Mouse (Mus musculus): ENCODE results near the gene Olfr1160.
"Not testable (repeated sequence)": the region's sequence is repeated elsewhere in the genome, so short reads cannot be mapped to it uniquely, and the experiment has no call there.

Olfr1160 gene

DNA sequence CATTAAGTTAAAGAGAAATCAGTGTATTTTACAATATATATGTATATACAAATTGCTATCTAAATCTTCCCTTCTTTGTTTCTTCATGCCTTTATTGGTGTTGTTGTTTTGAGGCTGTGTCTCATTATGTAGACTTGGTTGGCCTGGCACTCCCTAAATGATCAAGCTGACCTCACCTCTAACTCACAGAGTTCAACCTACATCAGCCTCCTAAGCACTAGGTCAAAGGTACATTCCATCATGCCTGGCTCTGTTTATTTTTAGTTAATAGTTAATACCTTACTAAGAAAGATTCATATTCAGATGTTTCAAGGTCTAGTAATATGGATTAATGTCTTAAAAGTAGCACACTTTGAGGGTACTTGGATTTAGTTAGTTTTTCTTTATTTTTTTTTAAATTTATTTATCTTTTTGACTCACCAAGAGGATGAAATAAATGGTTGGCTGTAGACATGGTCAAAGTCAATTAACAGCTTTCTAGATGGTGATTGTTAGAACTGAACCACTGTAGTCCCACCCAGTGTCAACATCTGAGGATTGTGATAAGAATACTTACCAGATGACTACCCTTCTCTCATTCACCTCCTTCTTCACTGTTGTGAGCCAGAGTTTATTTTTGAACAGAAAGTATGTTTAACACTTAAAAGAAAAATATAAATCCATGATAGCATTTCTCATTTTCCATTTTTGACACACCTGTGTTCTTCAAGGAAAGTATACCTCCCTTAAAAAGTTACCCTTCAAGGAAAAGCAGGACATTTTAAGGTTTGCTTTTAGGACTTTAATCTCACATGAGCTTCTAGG lies at the start of gene Olfr1160:
Gene Olfr1160 (minus strand): TSS at position 754 of the 804 bp plus-strand sequence.
- no peak for DNase-seq (ENCODE audit: extremely low spot score)

DNA sequence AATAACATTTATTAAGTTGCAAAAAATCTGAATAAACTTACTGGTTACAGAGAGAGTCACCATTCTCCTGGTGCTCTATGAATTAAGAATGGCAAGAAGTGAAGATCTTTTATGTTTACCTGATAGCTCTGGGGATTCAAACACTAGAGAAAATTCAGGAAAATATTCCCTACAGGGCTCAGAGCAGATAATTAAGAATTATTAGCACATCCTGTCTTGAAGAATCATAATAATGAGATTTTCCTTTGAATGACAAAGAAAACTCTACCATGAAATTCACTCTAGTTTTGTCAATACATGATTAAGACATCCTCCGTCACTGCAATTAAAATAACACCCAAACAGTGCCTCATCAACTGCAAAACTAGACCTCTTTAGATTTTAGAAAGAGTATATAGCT lies 43.0 kb upstream of the Olfr1160 start, which contains the start of gene Olfr1162:
Gene Olfr1162 (minus strand): TSS at position 101 of the 400 bp plus-strand sequence.
- DNase-seq (ENCODE audit: extremely low spot score), result no peak

DNA sequence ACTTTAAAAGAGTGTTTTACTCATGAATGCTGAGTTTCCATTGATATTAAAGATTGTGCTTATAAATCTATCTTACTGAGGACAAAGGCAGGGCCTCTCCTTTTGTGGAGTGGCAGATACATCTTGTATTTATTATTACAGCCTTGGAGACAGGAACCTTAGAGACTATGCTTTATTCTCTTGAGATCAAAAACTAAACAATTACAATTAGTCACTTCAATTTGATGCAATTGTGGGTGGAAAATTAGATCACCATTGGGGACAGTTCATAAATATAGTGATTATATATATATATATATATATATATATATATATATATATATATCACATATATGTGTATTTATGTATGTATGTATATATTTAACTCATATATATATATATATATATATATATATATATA lies 29.5 kb upstream of the Olfr1160 start, which contains the start of gene Olfr73:
Gene Olfr73 (minus strand): TSS at position 101 of the 400 bp plus-strand sequence.
- no peak for DNase-seq (ENCODE audit: extremely low spot score)

DNA sequence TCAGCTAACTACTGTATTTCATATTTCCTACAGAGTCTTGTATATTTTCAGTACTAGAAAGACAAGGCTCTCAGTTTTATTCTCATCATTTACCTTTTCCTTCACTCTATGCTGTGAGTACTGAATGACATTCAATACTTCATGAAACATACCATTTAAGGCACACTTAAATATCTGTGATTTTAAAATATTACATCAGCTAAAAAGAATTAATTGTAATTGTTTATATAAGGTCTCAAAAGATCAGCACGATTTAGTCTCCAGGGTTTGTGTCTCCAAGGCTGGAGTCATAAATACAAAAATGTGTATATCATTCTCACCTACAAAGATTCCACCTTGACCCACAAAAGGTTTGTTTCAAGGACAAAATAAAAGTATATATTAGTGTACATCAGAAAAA lies 14.4 kb upstream of the Olfr1160 start, which contains the start of gene Olfr1161:
Gene Olfr1161 (plus strand): TSS at position 301 of the 400 bp plus-strand sequence.
- DNase-seq (ENCODE audit: extremely low spot score), result not testable (repeated sequence)

DNA sequence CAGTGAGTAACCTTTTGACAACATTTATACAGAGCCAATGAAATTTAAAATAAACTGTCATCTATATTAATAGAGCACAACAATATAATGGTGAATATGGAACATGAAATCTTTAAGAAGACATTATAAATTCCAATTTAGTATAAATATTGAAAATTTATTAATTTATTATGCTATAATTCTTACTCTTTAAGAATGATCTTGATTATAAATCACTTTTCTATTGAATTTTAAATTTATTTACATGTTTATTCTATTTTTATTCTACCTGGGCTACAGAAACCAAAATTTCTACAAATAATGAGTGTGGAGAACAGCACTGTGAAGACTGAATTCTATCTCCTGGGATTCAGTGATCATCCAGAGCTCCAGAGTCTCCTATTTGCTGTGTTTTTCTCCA lies 18.3 kb downstream of the Olfr1160 start, which contains the start of gene Olfr1158:
Gene Olfr1158 (plus strand): TSS at position 301 of the 400 bp plus-strand sequence.
- no peak for DNase-seq (ENCODE audit: extremely low spot score)

DNA sequence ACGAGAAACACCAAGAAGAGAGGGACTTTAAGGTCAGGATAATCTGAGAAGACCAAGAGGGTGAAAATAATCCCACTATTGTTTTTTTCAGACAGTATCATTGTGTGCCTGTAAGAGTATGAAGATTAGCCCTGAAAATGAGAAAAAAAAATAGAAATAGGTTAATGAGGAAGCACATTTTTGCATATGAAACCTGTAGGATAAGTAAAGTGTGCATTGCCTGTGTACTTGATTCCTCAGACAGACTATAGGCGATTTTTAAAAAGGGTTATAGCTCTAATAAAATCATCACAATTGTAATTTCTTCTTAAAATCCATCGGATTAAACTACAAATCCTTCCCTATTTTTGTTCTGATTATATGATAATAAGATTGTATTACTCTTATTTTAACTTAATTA lies 33.5 kb downstream of the Olfr1160 start, which contains the start of gene Olfr74:
Gene Olfr74 (minus strand): TSS at position 101 of the 400 bp plus-strand sequence.
- no peak for DNase-seq (ENCODE audit: extremely low spot score)

DNA sequence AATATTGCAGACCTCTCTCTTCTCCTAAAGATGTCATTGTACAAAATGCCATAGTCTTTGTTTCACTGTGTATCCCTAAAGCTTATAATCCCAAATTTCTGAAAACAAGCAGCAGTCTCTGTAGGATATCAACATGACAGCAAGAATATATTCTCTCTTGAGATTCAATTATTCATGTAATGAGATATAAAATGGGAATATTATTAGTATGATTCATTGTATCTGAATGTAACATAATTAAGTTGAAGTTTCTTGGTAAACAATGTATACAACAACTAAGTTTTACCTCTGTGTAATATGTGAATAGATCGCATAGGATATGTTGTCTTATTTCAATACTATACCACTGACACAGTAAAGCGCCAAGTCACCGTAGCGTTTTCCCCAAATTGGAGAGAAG lies 39.9 kb downstream of the Olfr1160 start, which contains the start of gene Olfr1157:
Gene Olfr1157 (minus strand): TSS at position 101 of the 400 bp plus-strand sequence.
- no peak for DNase-seq (ENCODE audit: extremely low spot score)

DNA sequence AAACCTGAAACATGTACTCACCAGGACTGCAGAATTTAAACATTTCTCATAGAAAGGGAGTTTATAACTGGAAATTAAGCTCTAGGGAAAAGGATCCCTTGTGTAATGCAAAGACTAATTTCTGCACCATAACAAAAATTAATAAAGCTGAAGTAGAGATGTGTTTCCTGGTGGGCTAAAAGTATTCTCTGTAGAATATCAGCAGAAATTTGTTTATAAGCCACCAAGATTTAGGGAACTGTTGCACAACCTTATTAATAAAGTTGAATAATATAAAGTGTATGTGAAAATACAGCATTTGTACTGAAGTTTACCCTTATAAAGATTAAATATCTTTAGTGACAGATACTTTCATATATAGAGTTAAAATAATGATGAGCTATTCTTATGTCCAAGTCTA lies 55.1 kb downstream of the Olfr1160 start, which contains the start of gene Olfr1156:
Gene Olfr1156 (minus strand): TSS at position 101 of the 400 bp plus-strand sequence.
- no peak for DNase-seq (ENCODE audit: extremely low spot score)
